Mouse (Mus musculus) heart, postnatal 10 days (tissue): ENCODE measurements at regions not wholly inside any gene's neighbourhood (a gene's known extent, or its start where the extent isn't known, plus 50 kb on each side); places are given as distances from the start of the nearest gene placed in this dataset.

Source experiments
- DNase-seq, 2 experiments: peaks; one replicate each; pipeline ENCODE4 v3.0.0; 2021
- intact Hi-C: fragments of 180-260 bp; cut with DNase I; formaldehyde crosslinking; loops from one replicate; pipeline ENCODE4 v1.15.1; 2025

DNA sequence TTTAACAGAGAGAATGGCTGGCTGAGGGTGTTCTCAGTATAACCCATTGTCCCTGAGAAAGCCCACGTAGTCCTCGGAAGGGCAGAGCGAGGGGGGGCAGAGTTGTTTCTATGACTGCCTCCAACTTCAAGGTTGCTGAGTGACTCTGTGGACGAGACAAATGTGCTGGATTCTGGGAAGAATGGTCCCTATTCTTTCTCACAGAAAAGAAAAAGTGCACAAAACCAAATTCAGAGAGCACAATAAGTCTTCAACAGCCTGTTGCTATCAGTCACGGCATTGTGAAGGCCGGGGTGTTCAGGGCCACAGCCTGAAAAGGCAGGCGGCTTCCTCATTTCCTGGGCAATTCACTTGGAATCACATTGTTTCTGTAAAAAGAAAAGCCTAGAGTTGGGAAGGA is 165.6 kb upstream of the 3110018I06Rik start:
- DNase-seq, result no peak
- intact Hi-C loops, result no loop called here

DNA sequence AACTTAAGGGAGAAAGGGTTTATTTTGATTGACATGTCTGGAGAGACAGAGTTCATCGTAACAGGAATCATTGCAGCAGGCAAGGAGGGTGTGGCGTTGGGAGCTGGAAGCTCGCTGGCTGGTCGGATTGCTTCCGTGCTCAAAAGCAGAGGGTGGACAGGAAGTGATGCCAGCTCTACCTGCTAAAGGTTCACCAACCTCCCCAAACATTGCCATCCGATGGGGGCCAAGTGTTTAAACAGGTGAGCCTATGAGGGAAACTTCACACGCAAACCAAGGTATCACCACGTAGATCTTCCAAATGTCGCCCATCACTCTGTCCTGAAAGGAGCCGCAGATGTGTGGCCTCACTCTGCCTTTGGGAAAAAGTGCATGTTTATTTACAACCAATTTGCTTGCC is 162.3 kb upstream of the 3110018I06Rik start:
- no peak for DNase-seq
- intact Hi-C loops, result no loop called here

DNA sequence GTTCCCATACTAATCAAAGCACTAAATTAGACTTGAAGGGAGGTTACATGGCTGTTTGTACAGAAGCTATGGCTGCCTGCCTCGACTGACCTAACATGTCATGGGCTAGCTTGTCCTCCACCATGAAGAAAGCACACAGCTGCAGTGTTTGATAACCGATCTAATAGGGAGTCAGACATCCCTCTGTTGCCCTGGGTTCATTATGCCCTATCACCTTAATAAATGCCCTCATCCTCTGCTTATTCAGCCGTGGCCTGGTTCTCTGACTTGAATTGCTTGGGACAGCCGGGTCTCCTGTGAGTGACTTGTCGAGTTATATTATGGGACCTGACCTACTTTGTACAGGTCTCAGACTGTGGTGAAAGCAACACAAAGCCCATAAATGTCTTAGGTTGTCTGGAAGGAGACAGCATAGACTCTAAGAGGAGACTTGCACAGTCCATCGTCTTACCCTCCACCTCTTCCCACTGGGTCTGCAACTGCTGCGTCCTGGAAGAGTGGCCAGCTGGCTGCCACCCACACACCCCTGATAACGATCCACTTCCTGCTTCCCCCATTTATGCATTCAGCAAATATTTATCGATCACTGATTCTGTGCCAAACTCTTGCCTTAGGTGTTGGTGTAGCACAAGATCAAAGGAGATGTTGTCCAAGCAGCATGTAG is 161.2 kb upstream of the 3110018I06Rik start:
- intact Hi-C loops, result no loop called here

DNA sequence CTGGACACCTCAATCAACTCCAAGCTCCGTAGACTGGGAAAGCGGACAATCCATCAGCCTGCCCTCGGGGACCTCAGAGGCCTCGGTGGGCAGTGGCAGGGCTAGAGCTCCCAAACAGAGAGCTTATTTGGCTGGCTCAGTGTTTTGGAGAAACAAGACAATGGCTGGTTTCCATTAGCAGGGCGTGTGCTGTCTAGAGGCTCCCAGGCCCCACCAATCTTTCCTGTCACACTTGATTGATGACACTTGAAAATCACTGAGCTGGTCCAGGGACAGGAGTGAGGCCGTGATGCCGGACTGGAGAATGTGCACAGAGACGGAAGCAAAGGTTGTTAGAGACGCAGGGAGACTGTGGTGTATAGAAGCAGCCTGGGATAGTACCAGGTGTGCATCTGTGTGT is 159.4 kb upstream of the 3110018I06Rik start:
- intact Hi-C loops, result no loop called here
- no peak for DNase-seq

More for the DNA sequence above, 161.2 kb upstream of the 3110018I06Rik start:
- no peak for DNase-seq

DNA sequence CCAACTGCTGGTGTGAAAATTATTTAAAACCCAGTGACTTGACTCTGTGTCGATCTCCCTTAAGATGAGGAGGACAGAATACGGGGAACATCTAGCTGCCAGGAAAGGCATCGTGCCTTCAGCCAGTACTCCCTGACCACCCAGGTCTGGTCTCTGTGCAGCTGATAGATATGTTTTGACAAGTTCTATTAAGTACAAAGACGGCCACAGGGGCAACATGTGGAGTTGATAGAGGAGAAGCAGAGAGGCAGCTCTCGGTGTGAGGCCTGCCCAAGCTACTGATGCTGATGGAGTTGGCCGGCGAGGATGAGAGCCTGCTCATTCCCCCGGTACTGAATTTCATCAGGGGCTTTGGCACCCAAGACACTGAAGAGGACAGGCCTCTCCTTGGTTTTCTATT is 154.1 kb upstream of the 3110018I06Rik start:
- DNase-seq, result no peak
- intact Hi-C loops, result no loop called here

DNA sequence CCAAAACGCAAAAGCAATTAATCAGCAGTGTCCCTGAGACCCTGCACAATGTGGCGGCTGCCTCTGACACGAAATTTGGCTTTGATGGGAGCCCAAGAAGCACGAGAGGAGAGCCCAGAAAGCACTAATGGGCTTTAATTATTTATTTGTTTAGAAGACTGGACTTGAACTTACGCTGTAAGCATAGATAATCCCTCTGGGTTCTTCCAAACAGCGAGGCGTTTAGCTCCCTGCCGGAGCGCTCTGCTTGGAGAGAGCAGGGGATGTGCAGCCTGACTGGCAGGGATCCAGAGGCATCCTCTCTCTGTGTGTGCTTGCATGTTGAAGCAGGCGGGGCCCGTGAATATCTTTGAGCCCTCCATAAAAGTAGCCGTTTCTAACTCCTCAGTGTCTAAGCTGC is 153.3 kb upstream of the 3110018I06Rik start:
- no peak for DNase-seq
- intact Hi-C loops, result no loop called here

DNA sequence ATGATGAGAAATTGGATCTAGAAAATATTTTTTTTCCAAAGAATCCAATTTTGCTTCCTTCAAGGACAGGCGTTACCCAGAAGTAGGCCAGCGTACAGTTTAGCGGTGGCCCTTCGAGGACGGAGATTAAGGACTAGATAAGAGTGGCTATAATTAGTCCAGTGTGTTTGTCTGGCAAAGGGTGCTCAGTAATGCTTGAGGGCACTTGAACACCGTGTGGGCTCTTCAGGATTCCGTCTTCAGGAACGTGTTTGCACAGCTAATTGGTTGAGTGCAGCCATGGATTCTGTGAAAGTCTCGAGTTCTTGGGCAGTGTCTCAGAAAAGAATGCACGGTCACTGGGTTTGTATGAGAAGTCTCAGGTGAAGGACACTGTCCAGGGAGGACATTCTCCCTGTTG is 149.7 kb upstream of the 3110018I06Rik start:
- no peak for DNase-seq
- intact Hi-C loops, result no loop called here

DNA sequence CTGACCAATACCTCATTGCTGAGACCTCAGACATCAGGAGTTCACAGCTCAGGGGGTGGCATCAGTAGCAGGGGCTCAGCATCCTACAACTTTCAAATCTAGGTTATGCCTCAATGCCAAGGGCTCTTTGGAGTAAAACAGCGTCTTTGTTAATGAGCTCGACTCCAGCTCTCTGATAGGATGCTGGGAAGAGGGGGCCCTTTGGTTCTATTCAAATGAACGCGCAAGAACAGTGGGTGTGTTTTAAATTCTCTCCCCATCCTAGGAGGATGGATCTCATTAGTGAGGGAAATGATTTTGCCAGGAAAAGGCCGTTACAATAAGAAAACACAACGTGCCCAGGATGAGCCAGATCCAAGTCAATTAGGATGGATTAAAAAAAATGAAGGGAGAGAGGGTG is 132.2 kb upstream of the 3110018I06Rik start:
- no peak for DNase-seq

DNA sequence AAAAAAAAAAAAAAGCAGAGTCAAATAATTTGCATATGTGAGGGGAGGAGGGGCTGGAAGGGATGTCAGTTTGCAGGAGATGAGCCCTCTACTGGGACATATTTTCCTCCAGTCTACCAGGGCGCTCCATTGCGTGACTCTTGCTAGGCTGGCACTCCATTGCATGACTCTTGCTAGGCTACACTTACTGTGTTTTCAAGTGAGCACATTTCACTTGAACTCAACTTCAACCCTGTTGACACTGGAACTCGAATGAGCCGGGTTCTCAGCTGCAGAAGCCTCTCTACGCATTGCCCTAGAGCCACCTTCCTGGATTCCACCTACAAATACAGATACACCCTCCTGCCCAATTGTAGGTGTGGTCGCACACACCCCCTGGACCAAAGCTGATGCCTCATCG is 131.5 kb upstream of the 3110018I06Rik start:
- no peak for DNase-seq
- intact Hi-C loops, result no loop called here

More for the DNA sequence above, 132.2 kb upstream of the 3110018I06Rik start:
- intact Hi-C loops, result no loop called here

DNA sequence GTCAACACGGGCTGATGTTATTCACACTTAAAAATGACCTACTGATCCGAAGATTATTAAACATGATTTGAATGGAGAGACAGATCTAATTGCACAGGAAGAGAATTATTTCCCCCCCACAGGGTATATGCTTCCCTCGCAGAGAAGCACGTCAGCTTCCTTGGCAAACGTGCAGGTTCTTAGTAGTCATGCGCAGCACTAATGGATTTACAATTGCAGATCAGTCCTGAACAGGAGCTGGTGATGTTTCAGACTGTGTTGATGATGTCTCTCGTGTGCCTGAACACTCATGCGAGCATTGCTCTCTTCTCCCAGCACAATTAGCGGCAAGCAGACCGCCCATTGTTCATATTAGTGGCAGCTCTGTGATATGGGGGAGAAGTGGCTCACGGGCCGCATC is 127.9 kb upstream of the 3110018I06Rik start:
- DNase-seq, result no peak
- intact Hi-C loops, result no loop called here

DNA sequence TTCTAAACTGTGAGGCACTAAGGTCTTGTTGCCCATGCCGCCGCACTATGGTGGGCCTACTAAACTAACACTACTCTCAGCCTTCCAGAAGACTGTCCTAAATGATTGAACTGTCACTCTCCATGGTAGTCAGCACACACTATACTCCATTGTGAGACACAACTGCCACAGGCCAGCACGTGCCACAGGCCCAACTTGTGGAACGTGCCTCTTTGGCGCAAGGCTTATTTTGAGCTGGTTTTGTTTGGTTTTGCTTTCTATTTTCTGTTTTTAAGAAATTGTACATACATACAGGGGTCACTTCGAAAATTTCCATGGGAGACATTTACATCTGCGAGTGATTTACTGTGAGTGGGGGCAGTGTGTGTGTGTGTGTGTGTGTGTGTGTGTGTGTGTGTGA is 126.8 kb upstream of the 3110018I06Rik start:
- no peak for DNase-seq
- intact Hi-C loops, result no loop called here

DNA sequence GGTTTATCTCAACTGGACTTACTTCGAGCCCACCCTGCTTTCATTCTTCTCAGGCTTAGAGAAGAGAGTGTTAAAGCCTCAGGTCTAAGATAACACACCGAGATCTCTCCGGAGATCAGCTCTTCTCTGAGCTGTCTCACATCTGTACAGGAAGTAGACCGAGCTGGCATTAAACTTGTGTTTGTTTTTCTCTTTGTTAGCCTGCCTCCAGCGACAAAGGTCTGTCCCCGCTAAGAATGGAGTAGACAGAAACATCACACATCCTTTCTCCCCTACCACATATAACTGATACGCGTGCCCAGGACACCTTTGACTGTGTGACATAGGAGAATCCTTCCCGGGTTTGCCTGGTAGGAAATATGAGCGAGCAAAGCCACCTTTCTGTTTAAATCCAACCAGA is 126.3 kb upstream of the 3110018I06Rik start:
- intact Hi-C loops, result no loop called here
- no peak for DNase-seq

DNA sequence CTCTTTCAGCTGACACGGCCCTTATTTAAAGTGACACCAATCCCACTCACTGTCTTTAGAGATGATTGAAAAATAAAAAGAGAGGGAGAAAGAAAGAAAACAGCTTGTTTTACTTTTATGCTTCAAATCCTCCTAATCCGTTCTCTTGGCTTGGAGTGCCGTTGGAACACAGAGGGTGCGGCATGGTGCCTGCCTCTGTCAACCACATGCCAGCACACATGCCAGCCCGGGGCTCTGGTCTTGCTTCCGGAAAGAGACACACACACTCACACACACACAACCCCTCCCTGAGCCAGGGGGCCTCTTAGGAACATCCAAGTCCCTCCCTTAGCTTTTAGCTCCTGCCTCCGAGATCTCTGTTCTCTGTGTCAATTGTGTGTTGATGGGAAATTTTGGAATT is 116.2 kb upstream of the 3110018I06Rik start:
- intact Hi-C loops, result no loop called here
- no peak for DNase-seq

DNA sequence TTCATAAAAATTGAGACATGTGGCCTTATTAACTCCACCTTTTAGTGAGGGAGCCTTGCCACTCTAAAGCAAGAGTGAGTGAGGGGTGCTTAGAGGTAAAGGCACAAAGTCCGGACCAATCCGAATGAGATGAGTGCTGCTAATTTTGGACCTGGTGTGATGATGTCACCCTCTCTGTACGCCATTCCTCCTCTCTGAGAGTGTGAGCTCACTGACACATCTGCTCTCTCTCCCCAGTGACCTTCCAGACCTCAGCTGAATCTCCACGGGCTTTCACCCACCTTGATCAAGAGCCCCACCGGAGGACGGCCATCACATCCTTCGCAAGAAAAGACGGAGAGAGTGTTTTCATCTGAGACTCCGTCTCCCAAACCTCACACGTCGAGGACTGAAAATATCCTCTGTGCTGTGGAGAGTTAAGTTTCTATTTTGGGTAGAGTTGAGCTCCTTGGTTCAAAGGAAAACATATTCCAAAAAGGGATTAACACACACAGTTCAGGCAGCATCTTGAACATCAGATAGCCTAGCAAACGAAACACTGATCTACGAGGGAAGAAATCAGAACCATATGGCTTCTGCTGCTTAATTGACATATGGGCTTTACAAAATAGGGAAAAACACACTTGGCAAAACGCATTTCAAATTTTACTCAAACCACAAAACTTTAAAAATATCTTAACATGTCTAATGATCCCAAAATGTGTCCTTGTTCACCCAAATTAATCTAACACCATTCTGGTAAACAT is 96.2 kb upstream of the 3110018I06Rik start:
- peak; percentile 3 to 6 for DNase-seq
- intact Hi-C loops, result no loop called here

DNA sequence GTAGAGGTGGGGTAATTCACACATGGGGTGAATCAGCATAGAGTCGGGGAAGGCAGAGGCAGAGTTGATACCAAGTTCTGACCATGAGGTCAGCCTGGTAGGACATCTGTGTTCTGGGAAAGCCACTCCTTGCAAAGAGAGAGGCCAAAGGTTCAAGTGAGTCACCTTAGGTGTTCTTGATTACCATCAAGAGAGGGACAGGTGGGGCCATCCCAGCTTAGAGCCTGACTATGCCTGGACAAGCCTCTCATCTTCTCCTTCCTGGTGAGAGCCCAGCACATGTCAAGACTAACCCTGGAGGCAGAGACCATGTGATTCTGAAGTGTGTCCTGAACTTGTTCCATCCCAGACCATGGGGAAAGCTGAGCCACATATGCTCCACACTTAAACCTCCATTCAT is 94.0 kb upstream of the 3110018I06Rik start:
- intact Hi-C loops, result no loop called here
- no peak for DNase-seq

DNA sequence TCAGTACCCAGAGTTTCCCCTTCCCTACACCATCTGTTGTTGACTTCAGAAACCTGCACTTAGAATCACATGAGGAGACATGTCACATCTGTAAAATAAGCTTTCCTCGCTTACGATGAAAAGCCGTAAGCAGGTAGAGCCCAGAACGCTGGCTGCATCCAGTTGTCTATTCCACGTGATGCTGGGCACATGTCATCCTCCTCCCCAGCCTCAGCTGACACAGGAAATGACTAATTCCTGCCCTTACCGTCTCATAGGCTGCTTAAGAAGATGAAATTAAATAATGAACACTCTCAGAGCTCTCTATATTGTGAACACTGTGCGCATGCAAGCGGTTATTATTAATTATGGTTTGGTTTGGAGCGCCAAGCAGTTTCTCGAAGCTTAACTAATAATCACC is 83.6 kb upstream of the 3110018I06Rik start:
- intact Hi-C loops, result no loop called here
- no peak for DNase-seq

DNA sequence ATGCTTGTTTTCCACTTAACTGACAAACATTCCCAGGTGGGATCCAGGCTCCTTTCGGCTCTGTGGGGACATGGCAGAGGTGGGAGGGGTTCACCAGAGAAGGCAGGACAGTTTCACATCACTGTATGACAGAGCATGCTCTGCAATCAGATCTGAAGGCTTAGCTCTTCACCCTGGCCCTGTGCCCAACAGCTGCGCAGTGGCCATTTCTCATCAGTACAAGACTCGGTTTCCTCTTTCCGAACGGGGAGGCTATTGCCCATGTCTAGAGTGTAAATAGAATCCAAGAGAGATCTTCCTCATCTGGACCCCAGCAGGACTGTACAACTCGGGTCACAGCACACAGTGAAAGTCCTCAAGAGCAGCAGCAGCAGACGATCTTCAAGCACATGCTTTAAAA is 64.5 kb upstream of the 3110018I06Rik start:
- intact Hi-C loops, result no loop called here
- DNase-seq, result no peak

DNA sequence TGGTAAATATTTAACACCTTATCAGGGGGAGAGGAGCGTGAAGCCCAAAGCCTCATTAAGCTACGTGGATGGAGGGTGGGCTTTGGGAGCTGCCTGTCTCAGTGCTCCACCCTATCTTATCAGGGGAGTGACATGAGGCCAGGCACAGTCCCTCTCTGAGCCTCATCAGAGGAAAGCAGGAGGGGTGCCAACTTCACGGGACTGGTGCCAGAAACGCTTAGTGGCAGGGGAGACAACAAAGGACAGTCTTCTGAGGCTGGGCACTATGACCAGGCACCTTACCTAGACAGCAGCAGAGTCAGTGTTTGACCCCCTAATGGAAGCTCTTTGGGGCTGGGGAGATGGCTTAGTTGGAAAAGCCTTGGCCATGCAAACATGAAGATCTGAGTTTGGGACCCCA is 49.9 kb upstream of the 3110018I06Rik start:
- peak; percentile 38 to 43 for DNase-seq
- intact Hi-C loops, result no loop called here
